Mouse (Mus musculus) C2C12 (cell line): ENCODE measurements around the gene Fibin. TPM values are rescaled to one million over a fixed set of nuclear protein-coding genes. Genes with fewer than 3 reads are reported as not detected.

Experiments
- H3K27me3 ChIP-seq: one replicate; pipeline ENCODE4 v1.6.1; 2011; ENCODE audit not compliant: control insufficient read depth, insufficient read depth, insufficient read length
- H3K36me3 ChIP-seq: one replicate; pipeline ENCODE4 v1.6.1; 2011; ENCODE audit not compliant: control insufficient read depth, insufficient read depth
- H3K4me3 ChIP-seq: one replicate; pipeline ENCODE4 v1.5.1; 2011; ENCODE audit warnings: mild to moderate bottlenecking, control low read depth; ENCODE audit not compliant: poor library complexity, insufficient read depth, severe bottlenecking
- H3K79me2 ChIP-seq: one replicate; pipeline ENCODE4 v1.6.1; 2011; ENCODE audit not compliant: control insufficient read depth, insufficient read depth
- H3K79me3 ChIP-seq: one replicate; pipeline ENCODE4 v1.6.1; 2011; ENCODE audit warnings: low read depth, control low read depth
- H3ac ChIP-seq: one replicate; pipeline ENCODE3; 2011; ENCODE audit warnings: low read depth; ENCODE audit not compliant: control insufficient read depth, insufficient read length
- CEBPB ChIP-seq: IDR thresholded peaks from one replicate; pipeline ENCODE4 v1.6.1; 2011; ENCODE audit warnings: low read depth, mild to moderate bottlenecking, control low read depth, moderate library complexity
- CTCF ChIP-seq: IDR thresholded peaks from one replicate; pipeline ENCODE4 v1.5.1; 2011; ENCODE audit not compliant: control insufficient read depth, insufficient read depth, insufficient read length
- FOSL1 ChIP-seq: IDR thresholded peaks from one replicate; pipeline ENCODE4 v1.8.0; 2011; ENCODE audit warnings: mild to moderate bottlenecking, low read length; ENCODE audit not compliant: poor library complexity, insufficient read depth, severe bottlenecking
- MAX ChIP-seq: IDR thresholded peaks from one replicate; pipeline ENCODE4 v1.6.1; 2011; ENCODE audit warnings: mild to moderate bottlenecking, control low read depth
- MYOD1 ChIP-seq: IDR thresholded peaks from one replicate; pipeline ENCODE4 v1.6.1; 2011; ENCODE audit warnings: low read depth; ENCODE audit not compliant: control insufficient read depth, insufficient read length
- MYOG ChIP-seq: IDR thresholded peaks from one replicate; pipeline ENCODE4 v1.6.1; 2011; ENCODE audit not compliant: control insufficient read depth, insufficient read length; ENCODE audit errors: extremely low read depth
- USF1 ChIP-seq: IDR thresholded peaks from one replicate; pipeline ENCODE4 v1.6.1; 2011; ENCODE audit warnings: low read depth, mild to moderate bottlenecking, control low read depth, moderate library complexity
- polyA plus RNA-seq: library from polyadenylated mRNA; unstranded; fragments of >200 nt; fragmentation: generic; extraction: Trizol; gene quantifications from one replicate; pipeline ENCODE4 v1.2.1, GENCODE M21; 2012; ENCODE audit warnings: missing spikeins

The Fibin gene
- polyA plus RNA-seq, 1 experiment = 0.23 TPM

GRCm38 (mm10) chr2:110353302-110353970, 9.5 kb downstream of the Fibin start:
- H3ac ChIP-seq = no peak overlapping the region
- H3K36me3 ChIP-seq = no peaks in the 10 kb centered on the region
- no peaks in the 10 kb centered on the region for H3K79me2 ChIP-seq
- H3K79me3 ChIP-seq = no peaks in the 10 kb centered on the region
- no peak for TF ChIP-seq MAX
- no peak for TF ChIP-seq CEBPB
- no peak for TF ChIP-seq FOSL1
- no peak for TF ChIP-seq MYOD1
- no peak for TF ChIP-seq MYOG
- TF ChIP-seq CTCF = no peak
- no peak for TF ChIP-seq USF1
- H3K27me3 ChIP-seq = no peaks in the 10 kb centered on the region
- no peak overlapping the region for H3K4me3 ChIP-seq

GRCm38 (mm10) chr2:110351843-110352251, 11.1 kb downstream of the Fibin start:
- H3K4me3 ChIP-seq = no peak overlapping the region
- no peaks in the 10 kb centered on the region for H3K27me3 ChIP-seq
- no peaks in the 10 kb centered on the region for H3K36me3 ChIP-seq
- no peaks in the 10 kb centered on the region for H3K79me2 ChIP-seq
- TF ChIP-seq FOSL1 (no peak), CEBPB (no peak), MYOG (no peak), CTCF (no peak), USF1 (no peak), MYOD1 (no peak), MAX (no peak)
- H3K79me3 ChIP-seq = no peaks in the 10 kb centered on the region
- no peak overlapping the region for H3ac ChIP-seq

GRCm38 (mm10) chr2:110351406-110351805, 11.6 kb downstream of the Fibin start:
- Histone ChIP-seq H3K79me3 (no peaks in the 10 kb centered on the region), H3ac (no peak overlapping the region), H3K4me3 (no peak overlapping the region), H3K27me3 (no peaks in the 10 kb centered on the region), H3K79me2 (no peaks in the 10 kb centered on the region), H3K36me3 (no peaks in the 10 kb centered on the region)
- TF ChIP-seq MYOD1 (no peak), MYOG (no peak), MAX (no peak), CTCF (no peak), USF1 (no peak), FOSL1 (no peak), CEBPB (no peak)

DNA sequence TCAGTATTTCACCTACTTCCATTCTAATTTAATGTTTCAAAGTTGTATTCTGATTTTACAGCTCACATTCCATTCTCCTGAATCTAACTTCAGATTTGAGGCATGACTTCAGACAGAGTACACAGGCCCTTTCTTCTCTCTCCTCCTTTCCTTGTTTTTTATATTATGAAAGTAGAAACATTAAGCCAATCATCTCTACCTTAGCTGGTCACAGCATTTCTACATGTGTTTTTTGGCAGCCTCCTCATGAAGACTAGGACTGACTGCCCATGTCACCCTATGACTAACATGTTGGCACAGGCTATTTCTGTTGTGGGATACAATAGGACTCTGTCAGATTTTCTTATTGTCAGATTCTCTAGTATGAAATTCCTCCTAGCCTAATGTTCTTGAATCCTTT, 34.0 kb downstream of the Fibin start:
- H3K27me3 ChIP-seq = no peaks in the 10 kb centered on the region
- no peak overlapping the region for H3K4me3 ChIP-seq
- H3K79me2 ChIP-seq = no peaks in the 10 kb centered on the region
- no peaks in the 10 kb centered on the region for H3K79me3 ChIP-seq
- TF ChIP-seq CTCF (no peak), MAX (no peak), CEBPB (no peak), MYOG (no peak), FOSL1 (no peak), MYOD1 (no peak), USF1 (no peak)
- no peaks in the 10 kb centered on the region for H3K36me3 ChIP-seq
- no peak overlapping the region for H3ac ChIP-seq

DNA sequence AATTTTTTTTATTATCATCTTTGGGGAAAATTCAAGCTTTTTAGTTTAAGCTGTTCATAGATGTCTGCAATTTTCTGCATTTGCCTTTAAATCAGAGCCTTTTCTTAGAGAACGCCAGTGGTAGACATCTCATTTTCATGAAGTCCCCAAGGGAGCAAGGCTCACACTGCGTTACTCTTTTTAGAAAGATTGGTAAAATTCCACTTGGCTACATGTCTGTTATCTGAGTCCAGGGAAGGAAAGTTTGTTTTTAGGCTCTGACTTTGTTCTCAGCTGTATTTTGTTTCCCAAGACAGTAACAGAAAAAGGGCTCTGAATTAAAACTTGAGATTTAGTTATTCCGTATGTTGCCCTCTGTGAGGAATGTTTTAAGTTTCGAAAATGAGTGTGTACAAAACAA, 43.0 kb downstream of the Fibin start:
- Histone ChIP-seq H3K36me3 (no peaks in the 10 kb centered on the region), H3K27me3 (no peaks in the 10 kb centered on the region), H3K79me2 (no peaks in the 10 kb centered on the region), H3ac (no peak overlapping the region), H3K4me3 (no peak overlapping the region), H3K79me3 (no peaks in the 10 kb centered on the region)
- no peak for TF ChIP-seq FOSL1
- TF ChIP-seq MYOD1 = no peak
- TF ChIP-seq MAX = no peak
- no peak for TF ChIP-seq USF1
- no peak for TF ChIP-seq CTCF
- TF ChIP-seq CEBPB = no peak
- TF ChIP-seq MYOG = no peak

DNA sequence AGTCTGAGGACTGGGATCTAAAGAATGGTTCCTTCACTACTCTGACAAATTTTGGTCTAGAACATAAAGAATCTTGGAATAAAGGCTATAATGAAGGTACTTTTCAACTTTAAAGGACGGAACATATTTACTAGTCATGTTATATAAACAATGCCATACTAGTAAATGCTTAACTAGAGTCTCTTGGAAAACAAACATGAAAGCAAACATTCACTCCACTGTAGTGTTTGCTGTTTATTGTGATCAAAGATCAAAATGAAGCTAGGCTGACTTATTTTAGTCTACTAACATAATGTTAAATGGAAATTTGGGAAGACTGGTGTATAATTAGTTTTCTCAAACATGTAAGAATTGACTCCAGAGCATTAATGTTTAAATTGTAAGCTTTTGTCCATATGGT, 43.7 kb downstream of the Fibin start:
- Histone ChIP-seq H3K4me3 (no peak overlapping the region), H3K79me2 (no peaks in the 10 kb centered on the region), H3K36me3 (no peaks in the 10 kb centered on the region), H3K27me3 (no peaks in the 10 kb centered on the region), H3K79me3 (no peaks in the 10 kb centered on the region), H3ac (no peak overlapping the region)
- no peak for TF ChIP-seq MYOG
- TF ChIP-seq CTCF = no peak
- no peak for TF ChIP-seq FOSL1
- no peak for TF ChIP-seq MAX
- TF ChIP-seq USF1 = no peak
- no peak for TF ChIP-seq CEBPB
- no peak for TF ChIP-seq MYOD1
